Mouse (Mus musculus) heart, embryonic 12.5 days (tissue): Measurements from ENCODE around the gene Hspb6. TPM values are rescaled to one million over a fixed set of nuclear protein-coding genes. Genes with fewer than 3 reads are reported as not detected.

Source experiments
- ATAC-seq: fragments of 200-750 bp; cut with Nextera tagmentation; 2 replicates; pipeline ENCODE4 v1.8.0; 2017; ENCODE audit warnings: moderate TSS enrichment, moderate library complexity; ENCODE audit not compliant: insufficient number of reproducible peaks, low FRiP score
- H3K27ac ChIP-seq: fragments of 300-500 bp; sonication (generic); 2 replicates; pipeline ENCODE4 v1.5.1; 2016; ENCODE audit warnings: mild to moderate bottlenecking, moderate library complexity; ENCODE audit not compliant: poor library complexity, severe bottlenecking
- H3K27me3 ChIP-seq: fragments of 300-500 bp; sonication (generic); replicated peaks from 2 replicates; pipeline ENCODE4 v1.6.1; 2016; ENCODE audit warnings: mild to moderate bottlenecking, moderate library complexity
- H3K36me3 ChIP-seq: fragments of 300-500 bp; sonication (generic); 2 replicates; pipeline ENCODE4 v1.6.1; 2016; ENCODE audit warnings: mild to moderate bottlenecking, moderate library complexity
- H3K4me1 ChIP-seq: fragments of 300-500 bp; sonication (generic); replicated peaks from 2 replicates; pipeline ENCODE4 v1.6.1; 2016; ENCODE audit warnings: mild to moderate bottlenecking
- H3K4me2 ChIP-seq: fragments of 300-500 bp; sonication (generic); 2 replicates; pipeline ENCODE4 v1.6.1; 2016; ENCODE audit warnings: mild to moderate bottlenecking, moderate library complexity
- H3K4me3 ChIP-seq: fragments of 300-500 bp; sonication (generic); 2 replicates; pipeline ENCODE4 v1.5.1; 2016; ENCODE audit warnings: mild to moderate bottlenecking
- H3K9ac ChIP-seq: fragments of 300-500 bp; sonication (generic); 2 replicates; pipeline ENCODE4 v1.6.1; 2016; ENCODE audit warnings: mild to moderate bottlenecking, moderate library complexity
- H3K9me3 ChIP-seq: fragments of 300-500 bp; sonication (generic); replicated peaks from 2 replicates; pipeline ENCODE4 v1.6.1; 2016; ENCODE audit warnings: mild to moderate bottlenecking, moderate library complexity
- WGBS: fragments of 180-500 bp; shearing (Covaris S2); methylation state at CpG from one replicate; pipeline ENCODE4 v1.1.7; 2016; 5-methylcytosine and 5-hydroxymethylcytosine counted together
- polyA plus RNA-seq: library from polyadenylated mRNA; unstranded; fragments of >200 nt; fragmentation: Nextera tagmentation; extraction: Ambion mirVana; gene quantifications from 2 replicates; pipeline ENCODE4 v1.2.1, GENCODE M21; 2016

The Hspb6 gene
- polyA plus RNA-seq, 1 experiment from 2014 or later, result 31.6 TPM

- H3K9me3 ChIP-seq, result no peaks in the 10 kb centered on the region
- H3K36me3 ChIP-seq, result peaks cover 53% of the 10 kb centered on the region
- H3K27me3 ChIP-seq, result no peaks in the 10 kb centered on the region
- H3K4me2 ChIP-seq, result no peak within 1 kb of the TSS
- no peak within 1 kb of the TSS for H3K27ac ChIP-seq
- no peak within 1 kb of the TSS for H3K9ac ChIP-seq
- H3K4me3 ChIP-seq, result peak within 1 kb of the TSS; percentile 68; the same call in 1 of the 2 replicates
- ATAC-seq, result no peak
- peaks cover 8% of the 10 kb centered on the region for H3K4me1 ChIP-seq
- WGBS, result 91% methylated on average over 12 of the region's 12 CpGs
Observed at GRCm38 (mm10) chr7:30564970-30565571, 13.1 kb downstream of the Hspb6 start, which contains the start of gene Igflr1. TSS of gene Igflr1 (plus strand) at chr7:30565427.

DNA sequence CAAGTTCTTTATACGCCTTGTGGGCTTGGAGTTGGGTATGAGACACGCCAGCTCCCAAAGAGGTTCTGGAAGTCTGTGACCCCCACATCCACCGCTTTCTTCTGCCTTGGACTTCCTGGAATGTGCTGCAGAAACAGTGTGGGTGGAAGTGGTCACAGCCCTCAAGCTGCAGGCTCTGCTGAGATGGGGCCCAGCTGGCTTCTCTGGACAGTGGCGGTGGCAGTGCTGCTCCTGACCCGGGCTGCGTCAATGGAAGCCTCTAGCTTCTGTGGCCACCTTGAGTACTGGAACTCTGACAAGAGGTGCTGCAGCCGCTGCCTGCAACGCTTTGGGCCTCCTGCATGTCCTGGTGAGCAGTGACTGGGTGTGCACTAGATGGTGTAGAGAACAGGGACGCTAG, 14.1 kb downstream of the Hspb6 start:
- Histone ChIP-seq H3K4me1 (peaks cover 6% of the 10 kb centered on the region), H3K27me3 (no peaks in the 10 kb centered on the region), H3K36me3 (peaks cover 63% of the 10 kb centered on the region), H3K9me3 (no peaks in the 10 kb centered on the region), H3K4me3 (no peak overlapping the region), H3K9ac (no peak overlapping the region), H3K4me2 (no peak overlapping the region), H3K27ac (no peak overlapping the region)
- 86% methylated on average over 9 of the region's 9 CpGs for WGBS
- no peak for ATAC-seq

GRCm38 (mm10) chr7:30567555-30567954, 15.6 kb downstream of the Hspb6 start:
- H3K4me2 ChIP-seq, result no peak overlapping the region
- WGBS, result 87% methylated on average over 11 of the region's 11 CpGs
- no peaks in the 10 kb centered on the region for H3K27me3 ChIP-seq
- ATAC-seq, result no peak
- H3K9ac ChIP-seq, result no peak overlapping the region
- H3K27ac ChIP-seq, result no peak overlapping the region
- H3K36me3 ChIP-seq, result peaks cover 74% of the 10 kb centered on the region
- no peaks in the 10 kb centered on the region for H3K9me3 ChIP-seq
- H3K4me3 ChIP-seq, result no peak overlapping the region
- peaks cover 6% of the 10 kb centered on the region for H3K4me1 ChIP-seq

DNA sequence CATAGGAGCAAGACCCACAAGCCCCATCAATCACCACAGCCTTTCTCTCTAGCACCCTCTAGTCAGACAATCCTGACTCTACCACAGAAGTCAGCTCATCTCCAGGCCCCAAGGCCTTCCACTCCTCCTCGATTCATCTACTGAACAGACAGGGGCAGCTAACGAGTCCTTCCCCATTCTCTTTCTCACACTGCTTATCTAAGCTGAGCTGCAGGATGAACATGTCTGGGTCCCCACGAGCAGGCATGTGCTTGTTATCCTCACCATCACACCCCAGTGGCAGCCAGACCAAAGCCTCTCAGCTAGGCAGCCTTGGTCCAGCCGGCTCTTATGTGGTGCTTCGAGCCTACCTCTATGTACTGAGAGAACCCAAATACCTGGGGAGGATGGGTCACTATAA, 20.4 kb downstream of the Hspb6 start:
- Histone ChIP-seq H3K36me3 (peaks cover 93% of the 10 kb centered on the region), H3K4me2 (no peak overlapping the region), H3K27ac (no peak overlapping the region), H3K9me3 (no peaks in the 10 kb centered on the region), H3K4me3 (no peak overlapping the region), H3K9ac (no peak overlapping the region), H3K4me1 (no peaks in the 10 kb centered on the region), H3K27me3 (no peaks in the 10 kb centered on the region)
- 82% methylated on average over 5 of the region's 5 CpGs for WGBS
- ATAC-seq, result no peak

DNA sequence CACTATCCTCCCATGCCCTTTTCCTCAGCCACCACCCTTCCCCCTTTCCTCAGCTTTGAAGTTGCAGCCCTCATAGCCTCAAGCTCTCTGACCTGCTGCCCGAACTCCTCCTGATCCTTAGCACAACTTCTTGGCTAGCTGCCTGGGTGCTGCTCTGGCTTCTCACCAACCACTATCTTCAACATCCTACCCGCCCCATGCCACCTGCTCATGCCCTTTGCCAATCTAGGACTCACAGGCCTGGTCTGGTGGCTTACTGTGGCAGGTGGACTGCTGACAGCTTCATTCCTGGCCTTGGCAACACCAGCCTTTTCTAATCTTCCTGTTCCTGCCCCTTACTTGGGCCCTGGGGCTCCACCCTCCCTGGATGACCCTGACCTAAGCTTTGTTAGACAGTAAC, 21.0 kb downstream of the Hspb6 start:
- no peak overlapping the region for H3K4me2 ChIP-seq
- H3K4me1 ChIP-seq, result no peaks in the 10 kb centered on the region
- no peaks in the 10 kb centered on the region for H3K9me3 ChIP-seq
- WGBS, result 87% methylated on average over 2 of the region's 2 CpGs
- no peak overlapping the region for H3K27ac ChIP-seq
- ATAC-seq, result no peak
- peaks cover 96% of the 10 kb centered on the region for H3K36me3 ChIP-seq
- H3K9ac ChIP-seq, result no peak overlapping the region
- no peak overlapping the region for H3K4me3 ChIP-seq
- no peaks in the 10 kb centered on the region for H3K27me3 ChIP-seq

- WGBS, result 93% methylated on average over 8 of the region's 8 CpGs
Observed at GRCm38 (mm10) chr7:30579950-30580349, 28.0 kb downstream of the Hspb6 start.

GRCm38 (mm10) chr7:30581547-30581946, 29.6 kb downstream of the Hspb6 start:
- H3K4me1 ChIP-seq, result 0 out of 2 replicates have a peak, but pooled peaks cover under 1% of the 10 kb centered on the region
- no peak overlapping the region for H3K4me2 ChIP-seq
- no peak overlapping the region for H3K27ac ChIP-seq
- peaks cover 99% of the 10 kb centered on the region for H3K36me3 ChIP-seq
- no peaks in the 10 kb centered on the region for H3K27me3 ChIP-seq
- WGBS, result 91% methylated on average over 16 of the region's 16 CpGs
- H3K9me3 ChIP-seq, result no peaks in the 10 kb centered on the region
- no peak overlapping the region for H3K9ac ChIP-seq
- no peak for ATAC-seq
- H3K4me3 ChIP-seq, result no peak overlapping the region

More at GRCm38 (mm10) chr7:30579950-30580349, 28.0 kb downstream of the Hspb6 start:
- Histone ChIP-seq H3K9me3 (no peaks in the 10 kb centered on the region), H3K4me1 (no peaks in the 10 kb centered on the region), H3K27ac (no peak overlapping the region), H3K4me3 (no peak overlapping the region), H3K27me3 (no peaks in the 10 kb centered on the region), H3K36me3 (peaks cover 99% of the 10 kb centered on the region), H3K4me2 (no peak overlapping the region), H3K9ac (no peak overlapping the region)
- no peak for ATAC-seq

- H3K9ac ChIP-seq, result 0 out of 2 replicates have a peak overlapping the region, but pooled peaks have one; percentile 2
- no peak overlapping the region for H3K4me3 ChIP-seq
- H3K36me3 ChIP-seq, result peaks cover 76% of the 10 kb centered on the region
- WGBS, result 96% methylated on average over 10 of the region's 10 CpGs
- ATAC-seq, result no peak
- H3K27me3 ChIP-seq, result no peaks in the 10 kb centered on the region
- H3K4me1 ChIP-seq, result peaks cover 10% of the 10 kb centered on the region
- H3K27ac ChIP-seq, result no peak overlapping the region
- H3K9me3 ChIP-seq, result no peaks in the 10 kb centered on the region
- H3K4me2 ChIP-seq, result no peak overlapping the region
Observed at GRCm38 (mm10) chr7:30584339-30584738, 32.4 kb downstream of the Hspb6 start.

- H3K9ac ChIP-seq, result no peak overlapping the region
- no peak overlapping the region for H3K27ac ChIP-seq
- H3K4me1 ChIP-seq, result peaks cover 16% of the 10 kb centered on the region
- no peaks in the 10 kb centered on the region for H3K27me3 ChIP-seq
- no peak overlapping the region for H3K4me3 ChIP-seq
- no peak for ATAC-seq
- no peak overlapping the region for H3K4me2 ChIP-seq
- peaks cover 68% of the 10 kb centered on the region for H3K36me3 ChIP-seq
- 94% methylated on average over 7 of the region's 7 CpGs for WGBS
- no peaks in the 10 kb centered on the region for H3K9me3 ChIP-seq
Observed at GRCm38 (mm10) chr7:30585170-30585569, 33.2 kb downstream of the Hspb6 start.

DNA sequence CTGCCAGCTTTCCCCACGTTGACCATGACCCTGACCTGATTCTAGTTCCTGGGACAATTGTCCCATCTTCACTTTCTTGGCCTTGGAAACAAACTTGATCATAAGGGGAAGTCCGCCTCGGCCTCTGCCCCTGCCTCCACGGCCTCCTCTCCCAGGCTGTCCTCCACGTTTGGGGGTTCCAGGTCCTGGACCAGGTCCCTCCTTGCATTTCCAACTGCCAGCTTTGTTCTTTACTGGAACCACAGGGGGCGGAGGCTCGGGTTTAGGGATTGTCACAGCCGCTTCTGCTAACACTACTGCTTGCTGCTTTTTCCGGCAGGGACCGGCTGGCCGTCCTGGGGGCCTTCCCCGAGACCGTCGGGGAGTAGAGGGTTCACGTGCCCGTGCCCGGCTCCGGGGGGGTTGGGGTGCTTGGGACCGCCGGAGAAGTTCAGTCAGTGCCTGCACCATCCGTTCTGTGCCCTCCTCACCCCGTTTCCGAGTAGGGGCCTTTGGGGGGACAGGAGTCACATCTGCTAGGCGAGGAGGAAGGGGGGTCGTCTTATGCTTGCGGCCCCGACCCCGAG, 34.6 kb downstream of the Hspb6 start:
- H3K9me3 ChIP-seq, result no peaks in the 10 kb centered on the region
- 92% methylated on average over 28 of the region's 28 CpGs for WGBS
- peaks cover 16% of the 10 kb centered on the region for H3K4me1 ChIP-seq
- 0 out of 2 replicates have a peak, but pooled peaks cover 4% of the 10 kb centered on the region for H3K27me3 ChIP-seq
- peaks cover 56% of the 10 kb centered on the region for H3K36me3 ChIP-seq
- no peak for ATAC-seq
- peak overlapping the region; percentile 82; the same call in 1 of the 2 replicates for H3K4me3 ChIP-seq
- no peak overlapping the region for H3K27ac ChIP-seq
- peak overlapping the region; percentile 92; the same call in 1 of the 2 replicates for H3K9ac ChIP-seq
- peak overlapping the region; percentile 93; the same call in 1 of the 2 replicates for H3K4me2 ChIP-seq

DNA sequence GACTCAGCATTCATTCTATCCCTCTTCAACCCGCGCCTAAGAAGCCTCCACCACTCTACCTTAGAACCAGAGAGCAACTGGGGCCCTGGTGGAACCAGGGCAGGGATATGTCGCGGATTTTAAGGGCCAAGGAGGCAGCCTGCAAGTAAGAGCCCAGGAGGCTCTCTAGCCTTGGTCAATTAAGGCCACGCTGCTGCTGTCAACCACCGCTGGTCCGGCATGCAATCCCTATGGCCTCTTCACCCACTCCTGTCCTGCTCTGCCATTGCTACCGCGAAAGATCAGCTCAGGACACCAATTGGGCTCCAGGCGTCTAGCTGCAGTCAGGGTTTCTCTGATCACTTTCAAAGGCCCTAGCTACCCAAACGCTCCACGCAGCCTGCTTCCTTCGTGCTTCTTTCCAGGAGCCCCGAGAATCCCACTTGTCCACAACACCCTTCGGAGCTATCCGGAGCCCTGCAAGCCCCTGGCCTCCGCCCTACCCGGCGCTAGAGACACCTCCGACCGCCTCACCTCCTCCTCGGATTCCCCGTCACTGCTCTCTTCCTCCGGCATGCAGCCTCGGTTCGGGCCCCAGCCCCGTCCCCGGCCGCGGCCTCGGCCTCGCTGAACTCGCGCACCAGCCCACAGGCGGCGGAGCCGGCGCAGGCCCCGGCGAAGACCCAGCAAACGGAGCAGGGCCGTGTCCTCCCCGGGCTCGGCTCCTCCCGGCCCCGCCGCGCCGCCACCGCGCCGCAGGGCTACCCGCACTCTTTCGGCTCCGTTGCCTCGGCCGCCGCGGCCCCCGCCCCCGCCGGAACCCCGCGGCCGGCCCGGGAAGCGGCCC, 36.1 kb downstream of the Hspb6 start:
- H3K9ac ChIP-seq, result peak overlapping the region; percentile 92
- peaks cover 16% of the 10 kb centered on the region for H3K4me1 ChIP-seq
- H3K9me3 ChIP-seq, result no peaks in the 10 kb centered on the region
- H3K27me3 ChIP-seq, result 0 out of 2 replicates have a peak, but pooled peaks cover 4% of the 10 kb centered on the region
- ATAC-seq, result peak; percentile 19
- H3K27ac ChIP-seq, result peak overlapping the region; percentile 89
- under 1% methylated on average over 57 of the region's 67 CpGs for WGBS
- peak overlapping the region; percentile 82 for H3K4me3 ChIP-seq
- H3K36me3 ChIP-seq, result peaks cover 41% of the 10 kb centered on the region
- peak overlapping the region; percentile 93 for H3K4me2 ChIP-seq
